Mouse (Mus musculus): Measurements from ENCODE around the gene B830017H08Rik.

- TF ChIP-seq CTCF (IDR thresholded peaks at IDR 0.05; ENCODE audit: low read depth) (no peak), EP300 (optimal IDR thresholded peaks at IDR 0.05) (no peak)
These were observed 35.1 kb upstream of the B830017H08Rik start for GRCm38 (mm10) chr16:17797812-17798311.

All from stomach, postnatal 0 days (tissue).